Mouse (Mus musculus) lung, postnatal 4 days (tissue): ENCODE results near the gene Nhlrc2.
"Not testable (repeated sequence)": the region's sequence is repeated elsewhere in the genome, so short reads cannot be mapped to it uniquely, and the experiment has no call there.

Experiments
- DNase-seq, 2 experiments: peaks; one replicate each; pipeline ENCODE4 v3.0.0; 2021

Gene Nhlrc2

DNA sequence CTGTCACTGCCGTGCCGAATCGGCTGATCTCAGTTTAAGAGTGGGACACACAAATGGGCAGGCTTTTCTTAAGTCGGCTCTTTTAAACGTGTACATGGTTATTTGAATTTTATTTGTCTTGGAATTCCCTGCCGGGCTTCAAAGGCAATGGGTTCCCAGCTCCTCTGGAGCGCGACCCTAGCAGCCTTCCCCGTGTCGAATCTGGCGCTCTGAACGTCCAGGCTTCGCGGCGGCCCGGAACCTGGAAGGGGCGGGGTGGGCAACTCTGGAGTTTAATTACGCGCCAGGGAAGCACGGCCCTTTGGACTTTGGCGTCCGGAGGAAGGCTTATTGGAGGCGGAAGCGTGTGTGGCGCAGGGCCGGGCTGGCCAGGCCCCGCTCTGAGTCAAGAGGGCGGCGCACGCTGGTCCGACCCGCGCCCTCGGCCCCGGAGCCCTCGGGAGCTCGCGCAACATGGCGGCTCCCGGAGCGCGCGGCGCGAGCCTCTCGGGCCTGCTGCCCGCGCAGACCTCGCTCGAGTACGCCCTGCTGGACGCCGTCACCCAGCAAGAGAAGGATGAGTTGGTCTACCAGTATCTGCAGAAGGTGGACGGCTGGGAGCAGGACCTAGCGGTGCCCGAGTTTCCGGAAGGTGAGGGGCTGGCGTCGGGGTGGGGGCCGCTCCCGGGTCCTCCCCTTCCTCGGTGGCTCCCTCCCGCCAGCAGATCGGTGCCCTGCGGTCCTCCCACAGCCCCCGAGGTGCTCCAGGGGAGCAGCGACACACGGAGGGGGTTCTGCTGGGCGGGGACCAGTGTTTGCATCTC is at the start of gene Nhlrc2:
Nhlrc2 (plus strand) TSS at position 32 of the 803 bp plus-strand sequence.
- peak; percentile 91 to 94 for DNase-seq

DNA sequence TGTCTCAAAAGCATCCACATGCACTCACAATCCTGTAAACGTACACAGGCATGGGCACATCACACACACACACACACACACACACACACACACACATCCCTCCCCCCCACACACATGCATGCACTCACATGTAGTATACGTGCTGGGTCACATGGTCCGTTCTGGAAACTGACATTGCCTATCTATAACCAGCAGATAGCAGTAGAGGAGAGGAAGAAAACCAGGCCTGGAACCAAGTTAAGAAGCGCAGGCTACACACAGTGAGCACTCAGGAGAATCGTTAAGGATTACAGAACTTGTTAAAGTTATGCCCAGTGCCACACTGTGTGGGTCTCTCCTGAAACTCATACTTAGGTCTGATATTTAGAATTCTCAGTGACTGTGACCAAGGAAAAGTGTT is 45.0 kb upstream of the Nhlrc2 start:
- DNase-seq = not testable (repeated sequence)

DNA sequence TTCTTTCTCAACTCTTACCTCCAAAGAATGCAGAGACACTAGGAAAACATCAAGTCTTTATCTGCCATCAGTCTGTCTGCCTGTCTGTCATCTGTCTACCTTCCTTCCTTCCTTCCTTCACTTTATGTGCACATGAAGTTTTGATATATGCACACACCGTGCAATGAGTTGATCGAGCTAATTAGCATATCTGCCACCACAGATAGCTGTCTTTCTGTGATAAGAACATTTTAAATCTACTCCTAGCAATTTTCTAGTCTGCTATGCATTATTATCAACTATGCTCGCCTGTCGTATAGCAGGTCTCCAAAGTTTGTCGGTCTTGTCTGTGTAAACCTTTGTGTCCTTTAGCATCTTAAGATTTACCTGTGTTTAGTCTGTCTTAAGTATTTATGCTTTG is 44.5 kb upstream of the Nhlrc2 start:
- not testable (repeated sequence) for DNase-seq

DNA sequence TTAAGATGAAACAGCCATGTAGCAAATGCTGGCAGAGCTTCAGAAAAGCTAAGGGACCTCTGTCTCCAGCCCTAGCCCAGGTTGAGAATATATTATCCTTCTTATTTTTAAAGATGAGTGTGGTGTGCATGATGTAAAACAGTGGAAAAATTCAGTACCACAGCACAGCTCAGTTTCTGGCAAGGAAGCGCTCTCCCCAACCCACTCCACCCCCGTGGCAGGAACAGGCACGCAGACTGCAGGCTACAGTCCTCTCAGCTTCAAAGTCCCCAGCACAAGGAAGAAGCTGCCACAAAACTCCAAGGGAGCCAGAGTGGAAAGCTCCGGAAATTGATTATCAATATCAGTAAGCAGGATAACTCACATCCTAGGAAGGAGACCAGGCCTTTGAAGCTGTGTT is 36.9 kb upstream of the Nhlrc2 start:
- not testable (repeated sequence) for DNase-seq

DNA sequence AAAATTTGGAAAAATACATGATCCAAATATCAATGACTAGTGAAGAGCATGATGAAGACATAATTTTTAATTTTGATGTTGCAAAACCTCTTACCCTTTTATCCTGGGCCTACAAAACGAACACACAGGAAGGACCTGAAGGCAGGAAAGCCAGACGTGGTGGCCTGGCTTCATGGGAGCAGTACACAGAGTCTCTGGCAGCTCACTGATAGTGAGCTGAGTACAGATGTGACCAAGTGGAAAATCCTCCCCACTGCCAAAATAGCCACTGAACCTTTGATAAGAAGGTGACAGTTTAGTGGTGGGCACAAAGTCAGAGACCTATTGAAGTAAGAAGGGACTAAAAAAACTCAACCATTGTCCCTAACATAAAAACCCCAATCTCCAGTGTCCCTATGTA is 34.5 kb upstream of the Nhlrc2 start:
- not testable (repeated sequence) for DNase-seq

DNA sequence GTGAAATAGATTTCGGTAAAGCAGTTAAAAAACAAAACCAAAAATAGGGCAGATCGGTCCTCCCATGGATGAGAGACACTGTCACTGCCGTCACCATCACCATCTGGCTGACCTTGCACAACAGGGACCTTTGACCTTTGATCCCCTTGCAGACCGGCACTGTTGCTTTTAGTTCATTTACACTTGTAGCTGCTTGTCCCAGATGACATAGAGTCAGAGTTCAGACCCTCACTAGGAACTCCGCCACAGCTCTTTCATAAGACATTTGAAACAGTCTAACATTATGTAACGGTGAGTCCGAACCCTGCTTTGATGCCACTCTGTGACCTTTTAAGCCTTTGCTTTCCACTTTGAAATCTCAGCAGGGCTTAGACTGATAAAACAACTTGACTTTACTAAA is 28.7 kb upstream of the Nhlrc2 start:
- DNase-seq = not testable (repeated sequence)

DNA sequence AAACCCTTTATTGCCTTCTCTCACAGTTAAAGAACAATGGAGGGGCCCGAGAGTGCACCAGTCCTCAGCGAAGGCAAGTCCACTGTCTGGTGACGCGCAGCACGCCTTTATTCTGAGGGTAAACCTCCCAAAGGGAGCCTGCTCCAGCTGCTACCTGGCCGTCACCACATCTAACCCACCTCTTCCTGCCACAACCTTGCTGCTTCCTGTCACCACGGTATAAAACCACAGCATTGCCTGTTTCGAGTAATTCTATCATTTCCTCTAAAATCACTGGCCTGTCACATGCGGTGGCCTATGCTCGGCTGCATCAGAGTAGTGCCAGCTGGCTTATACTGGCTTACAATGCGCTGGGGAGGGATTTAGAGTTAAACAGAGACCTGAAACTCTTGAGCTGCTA is 17.5 kb upstream of the Nhlrc2 start:
- DNase-seq = not testable (repeated sequence)

DNA sequence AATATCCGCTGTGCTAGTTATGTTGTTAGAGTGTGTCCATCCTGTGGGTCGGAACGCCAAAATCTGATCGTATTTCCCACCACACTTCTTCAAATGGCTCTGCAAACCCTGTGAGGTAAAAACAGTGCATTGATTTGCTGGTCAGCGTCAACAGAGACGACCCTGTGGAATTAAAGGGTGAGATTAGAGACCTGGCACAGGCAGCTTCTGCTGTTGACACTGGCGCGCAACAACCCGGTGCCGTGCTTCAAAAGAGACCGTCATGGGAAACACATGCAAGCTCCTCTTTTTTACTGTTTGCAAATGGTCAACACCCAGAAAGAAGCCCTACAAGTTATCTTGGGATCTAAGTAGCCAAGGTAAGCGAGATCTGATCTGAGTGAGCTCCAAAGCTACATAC is 16.8 kb upstream of the Nhlrc2 start:
- DNase-seq = no peak

DNA sequence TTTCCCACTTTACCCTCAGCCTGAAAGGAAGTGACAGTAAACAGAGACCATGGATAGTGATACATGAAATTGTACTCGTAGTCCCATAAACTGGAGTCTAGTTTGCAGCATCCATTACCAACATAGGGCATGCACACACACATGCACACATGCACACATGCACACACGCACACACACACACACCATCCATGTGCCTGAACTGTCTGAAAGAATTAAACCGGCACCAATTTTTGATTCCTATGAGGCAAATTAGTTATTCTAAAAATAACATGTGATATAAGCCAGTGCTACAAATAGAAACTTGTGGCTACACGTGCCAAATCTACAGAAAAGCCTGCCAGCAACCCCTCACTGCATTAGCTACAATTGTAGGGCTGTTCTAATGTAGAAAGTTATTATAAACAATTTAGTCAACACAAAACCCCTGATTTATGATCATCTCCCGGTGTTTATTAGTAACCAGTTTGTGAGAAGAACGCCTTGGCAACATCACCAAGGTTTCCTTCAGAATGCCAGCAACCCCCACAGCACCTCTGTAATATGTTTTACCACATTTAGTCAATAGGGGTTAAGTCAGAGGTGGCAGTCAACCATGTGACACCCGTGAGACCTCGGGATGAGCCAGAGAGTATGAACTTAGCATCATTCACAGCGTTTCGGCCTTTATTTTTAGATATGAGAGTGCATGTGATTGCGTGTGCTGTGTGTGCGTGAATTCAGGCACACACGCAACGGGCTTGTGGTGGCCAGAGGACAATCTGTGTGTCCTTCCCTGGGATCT is 14.6 kb upstream of the Nhlrc2 start:
- peak; percentile 42 to 58 for DNase-seq

DNA sequence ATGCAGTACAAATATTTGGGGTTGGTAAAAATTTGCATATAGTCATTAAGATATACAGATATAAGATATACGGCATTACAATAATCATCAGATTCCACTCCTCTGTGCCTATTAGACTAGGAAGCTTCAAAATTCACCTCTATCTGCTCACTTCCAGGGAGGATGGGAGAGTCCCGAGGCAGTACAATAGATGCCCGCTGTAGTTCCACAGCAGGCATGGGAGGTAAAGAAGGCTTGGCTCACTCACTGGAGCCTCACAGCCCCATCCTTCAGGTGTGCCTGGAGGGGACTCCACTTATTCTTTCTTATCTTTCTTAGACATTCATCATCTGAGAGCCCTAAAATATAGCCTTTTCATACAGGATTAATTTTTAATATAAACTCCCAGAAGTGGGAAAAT is 13.7 kb upstream of the Nhlrc2 start:
- DNase-seq = no peak

DNA sequence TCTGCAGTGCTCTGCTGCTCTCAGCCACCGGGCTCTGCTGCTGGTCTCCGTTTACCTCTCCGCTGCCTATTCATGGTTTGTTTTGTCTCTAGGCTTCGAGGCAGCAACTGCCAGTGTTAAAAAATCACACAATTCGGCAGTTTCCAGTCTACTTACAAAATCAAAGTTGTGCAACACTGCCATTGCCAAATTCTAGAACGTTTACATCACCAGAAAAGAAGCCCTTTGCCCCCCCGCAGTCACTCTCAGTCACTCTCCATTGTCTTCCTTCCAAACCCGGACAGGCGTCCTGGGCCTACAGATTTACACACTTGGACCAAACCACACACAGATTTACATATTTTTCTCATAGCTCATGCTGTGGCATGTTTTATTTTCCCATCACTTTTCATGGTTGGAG is 13.0 kb upstream of the Nhlrc2 start:
- peak; percentile 50 to 59 for DNase-seq

DNA sequence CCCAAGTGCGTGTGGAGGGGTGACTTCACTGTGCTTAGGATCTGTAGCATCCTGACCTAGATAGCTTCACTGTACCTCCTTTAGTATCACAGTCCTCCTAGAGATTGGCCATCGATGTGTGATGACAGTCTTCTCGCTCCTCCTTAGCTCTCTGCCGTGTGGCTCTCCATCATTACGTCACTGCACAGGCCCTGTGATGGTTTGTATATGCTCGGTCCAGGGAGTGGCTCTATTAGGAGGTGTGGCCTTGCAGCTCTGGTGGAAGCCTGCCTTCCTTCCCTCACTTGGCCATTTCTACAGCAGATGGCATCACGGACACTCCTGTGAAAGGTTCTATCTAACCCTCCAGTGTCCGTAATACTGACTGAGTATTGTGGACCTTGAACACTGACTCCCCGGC is 12.3 kb upstream of the Nhlrc2 start:
- DNase-seq = no peak

DNA sequence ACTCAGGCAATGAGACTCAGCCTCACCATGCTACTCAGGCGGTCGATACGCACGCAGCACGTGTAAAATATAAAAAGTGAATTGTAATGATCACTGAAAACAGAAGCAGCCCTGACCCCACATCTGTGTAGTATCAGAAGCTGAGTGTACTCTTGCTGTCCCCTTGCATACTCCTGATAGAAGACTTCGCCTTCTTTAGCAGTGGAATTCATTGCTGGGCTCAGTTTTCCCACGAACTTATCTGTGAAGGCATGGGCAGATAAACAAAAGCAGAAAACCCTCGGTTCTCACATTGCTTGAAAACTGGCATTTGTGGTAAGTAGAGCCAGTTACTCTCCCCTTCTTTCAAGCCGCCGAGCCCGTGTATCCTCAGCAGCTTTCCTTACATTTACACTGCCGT is 4.7 kb upstream of the Nhlrc2 start:
- DNase-seq = no peak

DNA sequence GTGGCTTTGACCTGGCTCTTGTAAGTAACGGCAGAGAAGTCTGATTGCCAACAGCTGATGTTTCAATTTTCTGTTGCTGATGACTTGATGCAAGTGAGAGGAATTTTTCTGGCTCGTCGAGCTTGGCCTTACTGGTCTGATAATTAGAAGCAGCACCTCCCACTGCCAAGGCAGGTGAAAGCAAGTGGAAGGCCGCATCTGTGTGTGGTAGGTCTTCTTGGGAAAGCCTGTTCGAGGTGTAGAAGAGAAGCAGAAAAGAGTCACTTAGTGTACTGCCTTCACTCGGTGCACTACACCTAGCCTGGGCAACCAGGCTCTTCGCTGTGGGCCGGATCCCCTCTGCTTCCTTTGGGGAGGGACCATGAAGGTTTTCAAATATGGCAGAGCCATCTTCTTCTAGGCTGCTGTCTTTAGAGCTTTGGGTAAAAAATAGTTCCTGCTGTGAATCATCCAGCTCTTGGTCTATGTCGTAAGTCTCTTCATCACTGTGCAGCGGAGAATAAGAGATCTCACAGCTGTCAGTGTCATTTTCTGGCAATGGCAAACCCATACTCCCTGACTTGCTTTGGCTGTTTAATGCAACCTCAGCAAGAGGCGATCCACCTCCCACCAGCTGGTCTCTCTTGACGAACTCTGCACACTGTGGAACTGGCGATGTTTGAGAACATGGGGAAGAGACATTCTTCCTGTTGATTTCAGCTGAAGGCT is 3.2 kb upstream of the Nhlrc2 start:
- DNase-seq = peak; percentile 44 to 80

DNA sequence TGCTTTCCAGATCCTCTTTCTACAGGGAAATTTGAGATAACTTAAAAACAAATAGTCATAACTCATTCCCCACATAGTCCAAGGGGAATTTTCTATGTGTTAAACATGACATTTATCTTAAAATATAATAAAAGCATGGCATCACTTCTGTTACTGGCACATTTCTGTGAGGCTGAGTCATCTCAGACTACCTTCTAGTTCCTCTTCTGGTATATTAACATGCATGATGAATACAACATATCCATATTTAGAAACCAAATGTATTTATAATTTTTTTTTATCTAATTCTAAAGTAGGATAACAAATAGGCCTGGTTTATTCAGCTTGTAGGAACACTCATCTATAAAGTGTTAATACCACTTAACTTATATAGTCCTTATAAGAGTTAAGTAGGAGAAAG is 2.0 kb upstream of the Nhlrc2 start:
- no peak for DNase-seq

DNA sequence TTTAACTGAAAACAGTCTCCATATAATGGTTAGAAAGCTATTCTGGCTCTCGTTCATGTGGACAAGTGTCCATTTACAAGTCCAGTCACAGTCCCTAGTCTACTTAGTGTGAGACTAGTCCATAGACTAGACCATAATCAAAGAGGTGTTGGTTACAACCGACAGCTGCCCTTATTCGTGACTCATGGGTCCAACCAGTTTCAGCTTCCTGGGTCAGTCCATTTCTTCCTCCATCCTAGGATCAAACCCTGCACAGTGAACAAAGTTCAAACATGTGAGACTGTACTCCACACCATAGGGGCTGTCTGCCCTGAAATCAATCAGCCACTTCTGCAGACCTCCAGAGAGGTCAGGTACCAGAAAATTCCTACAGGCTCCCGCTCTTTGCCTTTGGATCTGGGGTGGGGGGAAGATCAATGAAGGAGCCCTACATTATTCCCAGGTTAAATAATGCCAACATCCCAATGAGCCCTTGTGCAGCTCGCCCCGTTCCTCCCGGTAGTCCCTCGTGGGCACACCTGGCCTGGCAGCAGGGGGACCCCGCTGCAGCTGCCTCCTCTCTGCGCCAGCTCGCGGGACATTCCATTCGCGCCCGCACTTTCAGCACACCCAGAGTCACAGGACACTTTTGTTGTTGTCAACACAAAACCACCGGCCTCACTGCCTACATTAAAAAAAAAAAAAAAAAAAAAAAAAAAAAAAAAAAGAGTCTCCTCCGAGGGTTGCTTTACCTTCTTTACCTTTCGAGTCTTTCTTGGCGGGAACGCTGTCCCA is 418 bp upstream of the Nhlrc2 start, which contains the start of gene Dclre1a:
Dclre1a (minus strand) TSS at position 767 of the 774 bp plus-strand sequence.
- DNase-seq = peak; percentile 81 to 83

DNA sequence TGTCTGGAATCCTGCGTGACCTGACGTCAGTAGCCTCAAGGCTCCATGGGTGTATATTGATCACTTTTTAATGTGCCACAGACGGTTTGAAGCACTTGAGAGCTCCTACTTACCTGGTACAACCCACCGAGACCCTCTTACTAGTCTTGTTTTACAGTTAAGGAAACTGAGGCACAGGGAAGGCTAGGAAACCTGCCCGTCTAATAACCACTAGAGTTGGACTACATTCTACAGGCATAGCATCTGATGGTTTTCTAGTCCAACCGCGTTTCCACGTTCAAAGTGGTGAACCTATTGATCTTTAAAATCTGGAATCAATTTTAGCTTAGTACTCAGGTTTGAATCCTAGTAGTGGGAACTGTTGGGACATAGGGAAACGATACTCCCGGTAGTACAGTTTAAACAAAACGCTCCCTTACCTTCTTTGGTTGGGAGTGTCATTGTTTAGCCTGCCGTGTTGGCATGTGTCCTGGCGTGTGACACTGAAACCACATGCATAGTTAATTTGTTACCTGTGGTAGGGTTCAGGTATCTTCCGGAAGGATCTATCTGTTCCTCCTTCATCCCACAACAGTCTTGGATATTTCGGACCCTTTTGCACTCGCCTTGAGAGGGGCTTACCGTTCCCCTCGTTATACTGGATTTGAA is 1.1 kb downstream of the Nhlrc2 start:
- DNase-seq = no peak

DNA sequence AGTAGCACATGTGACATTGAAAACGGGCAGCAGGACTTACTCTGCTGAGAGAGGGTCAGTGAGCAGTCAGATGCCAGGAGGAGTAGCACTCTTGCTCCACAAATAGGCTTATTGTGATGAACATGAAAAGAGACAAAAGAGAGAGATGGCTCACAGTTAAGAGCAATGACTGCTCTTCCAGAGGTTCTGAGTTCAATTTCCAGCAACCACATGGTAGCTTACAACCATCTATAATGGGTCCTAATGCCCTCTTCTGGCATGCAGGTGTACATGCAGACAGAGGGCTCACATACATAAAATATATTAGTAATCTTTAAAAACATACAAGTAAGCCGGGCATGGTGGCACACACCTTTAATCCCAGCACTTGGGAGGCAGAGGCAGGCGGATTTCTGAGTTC is 5.1 kb downstream of the Nhlrc2 start:
- no peak for DNase-seq

DNA sequence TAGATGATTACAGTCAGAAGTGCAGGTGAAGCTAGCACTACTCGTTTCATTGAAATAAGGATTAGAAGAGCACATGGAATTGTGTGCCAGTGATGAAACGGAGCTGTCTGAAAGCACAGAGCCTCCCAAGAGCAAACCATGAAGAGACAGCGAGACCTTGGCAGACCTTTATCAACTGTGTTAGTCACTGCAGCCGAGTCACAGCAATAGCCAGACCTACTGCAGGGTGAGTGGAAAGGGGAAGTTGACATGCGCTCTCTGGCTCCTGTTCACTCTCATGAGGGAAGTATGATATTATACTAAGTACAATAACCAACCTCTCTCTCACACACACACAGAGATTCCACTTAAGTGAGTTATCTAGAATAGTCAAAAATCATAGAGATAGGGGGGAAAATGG is 7.9 kb downstream of the Nhlrc2 start:
- DNase-seq = no peak

DNA sequence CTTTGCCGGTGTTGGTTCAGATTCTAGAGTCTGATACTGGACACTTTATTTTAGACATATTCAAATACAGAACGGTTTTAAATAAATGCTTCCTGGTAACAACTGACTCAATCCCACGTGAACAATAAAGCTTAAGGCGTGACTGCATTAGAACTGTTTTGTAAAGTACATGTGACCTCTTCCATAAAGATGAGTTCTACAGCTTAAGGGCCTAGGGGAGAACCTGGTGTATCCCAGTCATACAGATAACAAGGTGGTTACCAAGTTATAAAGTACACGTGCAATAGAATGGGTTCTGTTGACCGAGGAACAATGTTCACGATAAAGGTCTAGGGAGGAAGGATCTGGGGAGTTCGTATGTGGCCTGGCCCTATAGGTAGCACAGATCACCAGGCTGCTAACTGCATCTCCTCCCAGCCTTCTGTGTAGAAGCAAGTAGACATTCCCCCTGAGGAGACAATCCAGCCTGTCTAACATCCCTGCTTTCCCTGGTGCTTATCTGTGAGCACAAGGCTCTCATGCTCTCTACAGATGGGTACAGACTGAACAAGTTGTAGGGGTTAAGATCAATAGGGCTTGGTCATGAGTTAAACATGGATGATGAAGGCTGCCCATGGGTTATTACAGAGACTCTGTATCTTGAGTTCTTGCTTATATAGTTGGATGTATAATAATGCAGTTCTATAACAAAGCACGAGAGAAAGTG is 14.5 kb downstream of the Nhlrc2 start:
- no peak for DNase-seq

DNA sequence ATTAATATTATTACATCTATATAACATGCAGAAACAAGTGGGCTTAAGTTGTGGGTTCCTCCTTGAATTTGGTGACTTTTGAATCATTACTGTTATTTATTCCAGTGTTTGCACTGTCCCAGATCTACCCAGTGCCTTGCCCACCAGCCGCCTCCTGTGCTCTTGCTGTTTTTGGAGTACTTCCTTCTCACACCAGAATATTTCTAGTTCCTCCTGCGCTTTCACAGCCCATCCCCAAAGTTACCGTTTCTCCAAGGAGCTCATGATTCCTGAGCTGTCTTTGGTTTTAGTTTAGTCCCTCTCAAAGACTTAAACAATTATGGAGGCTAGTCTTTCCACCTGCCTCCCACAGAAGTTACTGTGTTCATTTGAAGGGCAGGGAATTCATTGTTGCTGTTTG is 15.4 kb downstream of the Nhlrc2 start:
- DNase-seq = no peak
